Mouse (Mus musculus) midbrain, embryonic 10.5 days (tissue): Measurements from ENCODE around the gene Ube2o. TPM values are rescaled to one million over a fixed set of nuclear protein-coding genes. Genes with fewer than 3 reads are reported as not detected.

Experiments used
- DNase-seq: peaks from one replicate; pipeline ENCODE4 v3.0.0-alpha.2; 2017; ENCODE audit warnings: low spot score
- H3K27ac ChIP-seq: fragments of 300-500 bp; sonication (generic); replicated peaks from 2 replicates; pipeline ENCODE4 v1.5.1; 2016; ENCODE audit warnings: mild to moderate bottlenecking
- H3K27me3 ChIP-seq: fragments of 300-500 bp; sonication (generic); 2 replicates; pipeline ENCODE4 v1.6.1; 2016; ENCODE audit warnings: low read depth, mild to moderate bottlenecking; ENCODE audit not compliant: poor library complexity, severe bottlenecking
- H3K36me3 ChIP-seq: fragments of 300-500 bp; sonication (generic); 2 replicates; pipeline ENCODE4 v1.6.1; 2016; ENCODE audit warnings: mild to moderate bottlenecking, moderate library complexity
- H3K4me1 ChIP-seq: fragments of 300-500 bp; sonication (generic); 2 replicates; pipeline ENCODE4 v1.6.1; 2016
- H3K4me3 ChIP-seq: fragments of 300-500 bp; sonication (generic); 2 replicates; pipeline ENCODE4 v1.5.1; 2016; ENCODE audit warnings: mild to moderate bottlenecking, moderate library complexity
- H3K9me3 ChIP-seq: fragments of 300-500 bp; sonication (generic); replicated peaks from 2 replicates; pipeline ENCODE4 v1.6.1; 2016; ENCODE audit warnings: mild to moderate bottlenecking
- WGBS: fragments of 180-500 bp; shearing (Covaris S2); methylation state at CpG from one replicate; pipeline ENCODE4 v1.1.7; 2016; 5-methylcytosine and 5-hydroxymethylcytosine counted together
- polyA plus RNA-seq: library from polyadenylated mRNA; unstranded; fragments of >200 nt; fragmentation: Nextera tagmentation; extraction: Ambion mirVana; gene quantifications from 2 replicates; pipeline ENCODE4 v1.2.1, GENCODE M21; 2016

Ube2o gene
- polyA plus RNA-seq, 1 experiment from 2014 or later: 8.3 TPM

GRCm38 (mm10) chr11:116511301-116511868 lies 69.9 kb downstream of the Ube2o start:
- Histone ChIP-seq H3K9me3 (no peaks in the 10 kb centered on the region), H3K4me1 (peaks cover 8% of the 10 kb centered on the region), H3K4me3 (no peak overlapping the region), H3K27ac (no peak overlapping the region), H3K36me3 (no peaks in the 10 kb centered on the region), H3K27me3 (peaks cover 25% of the 10 kb centered on the region)
- 59% methylated on average over 7 of the region's 7 CpGs for WGBS
- DNase-seq: no peak

GRCm38 (mm10) chr11:116508689-116509088 lies 72.6 kb downstream of the Ube2o start:
- H3K4me1 ChIP-seq: no peaks in the 10 kb centered on the region
- DNase-seq: no peak
- H3K4me3 ChIP-seq: no peak overlapping the region
- H3K9me3 ChIP-seq: no peaks in the 10 kb centered on the region
- peaks cover 1% of the 10 kb centered on the region; the same call in 1 of the 2 replicates for H3K27me3 ChIP-seq
- H3K36me3 ChIP-seq: no peaks in the 10 kb centered on the region
- WGBS: 61% methylated on average over 2 of the region's 2 CpGs
- H3K27ac ChIP-seq: no peak overlapping the region

- 86% methylated on average over 17 of the region's 17 CpGs for WGBS
- H3K36me3 ChIP-seq: no peaks in the 10 kb centered on the region
- H3K27ac ChIP-seq: no peak overlapping the region
- no peaks in the 10 kb centered on the region for H3K27me3 ChIP-seq
- peaks cover under 1% of the 10 kb centered on the region; the same call in 1 of the 2 replicates for H3K4me1 ChIP-seq
- no peak for DNase-seq
- no peak overlapping the region for H3K4me3 ChIP-seq
- no peaks in the 10 kb centered on the region for H3K9me3 ChIP-seq
Measured at GRCm38 (mm10) chr11:116506151-116506875, 74.9 kb downstream of the Ube2o start.

GRCm38 (mm10) chr11:116505573-116505972 lies 75.7 kb downstream of the Ube2o start:
- no peak for DNase-seq
- H3K27me3 ChIP-seq: no peaks in the 10 kb centered on the region
- H3K36me3 ChIP-seq: no peaks in the 10 kb centered on the region
- H3K9me3 ChIP-seq: no peaks in the 10 kb centered on the region
- H3K4me3 ChIP-seq: no peak overlapping the region
- WGBS: 79% methylated on average over 5 of the region's 5 CpGs
- H3K27ac ChIP-seq: no peak overlapping the region
- H3K4me1 ChIP-seq: peaks cover 4% of the 10 kb centered on the region

- peaks cover 4% of the 10 kb centered on the region for H3K4me1 ChIP-seq
- H3K36me3 ChIP-seq: no peaks in the 10 kb centered on the region
Measured at GRCm38 (mm10) chr11:116504516-116504915, 76.7 kb downstream of the Ube2o start.

GRCm38 (mm10) chr11:116501005-116501746 lies 80.1 kb downstream of the Ube2o start:
- Histone ChIP-seq H3K9me3 (no peaks in the 10 kb centered on the region), H3K27ac (no peak overlapping the region), H3K4me3 (no peak overlapping the region), H3K36me3 (no peaks in the 10 kb centered on the region), H3K27me3 (no peaks in the 10 kb centered on the region), H3K4me1 (peaks cover 9% of the 10 kb centered on the region)
- no peak for DNase-seq
- 41% methylated on average over 7 of the region's 7 CpGs for WGBS

More at GRCm38 (mm10) chr11:116504516-116504915, 76.7 kb downstream of the Ube2o start:
- DNase-seq: no peak
- WGBS: 91% methylated on average over 17 of the region's 17 CpGs
- Histone ChIP-seq H3K9me3 (no peaks in the 10 kb centered on the region), H3K4me3 (no peak overlapping the region), H3K27ac (no peak overlapping the region), H3K27me3 (no peaks in the 10 kb centered on the region)

GRCm38 (mm10) chr11:116499018-116499417 lies 82.2 kb downstream of the Ube2o start:
- H3K9me3 ChIP-seq: no peaks in the 10 kb centered on the region
- no peak overlapping the region for H3K4me3 ChIP-seq
- H3K27ac ChIP-seq: no peak overlapping the region
- no peaks in the 10 kb centered on the region for H3K36me3 ChIP-seq
- H3K27me3 ChIP-seq: no peaks in the 10 kb centered on the region
- H3K4me1 ChIP-seq: peaks cover 21% of the 10 kb centered on the region
- no peak for DNase-seq
- 47% methylated on average over 6 of the region's 6 CpGs for whole genome bisulfite sequencing

GRCm38 (mm10) chr11:116498596-116498995 lies 82.7 kb downstream of the Ube2o start:
- Histone ChIP-seq H3K9me3 (no peaks in the 10 kb centered on the region), H3K27ac (no peak overlapping the region; the same call in 1 of the 2 replicates), H3K4me1 (peaks cover 25% of the 10 kb centered on the region), H3K36me3 (no peaks in the 10 kb centered on the region), H3K27me3 (no peaks in the 10 kb centered on the region), H3K4me3 (peak overlapping the region; percentile 33)
- no peak for DNase-seq
- WGBS: 21% methylated on average over 34 of the region's 34 CpGs

- H3K36me3 ChIP-seq: no peaks in the 10 kb centered on the region
- H3K27me3 ChIP-seq: no peaks in the 10 kb centered on the region
- 89% methylated on average over 4 of the region's 4 CpGs for WGBS
- no peak overlapping the region for H3K27ac ChIP-seq
- H3K4me3 ChIP-seq: no peak overlapping the region
- no peak for DNase-seq
- peaks cover 26% of the 10 kb centered on the region for H3K4me1 ChIP-seq
- no peaks in the 10 kb centered on the region for H3K9me3 ChIP-seq
Measured at GRCm38 (mm10) chr11:116497313-116497712, 83.9 kb downstream of the Ube2o start.

- peaks cover 29% of the 10 kb centered on the region for H3K4me1 ChIP-seq
- H3K36me3 ChIP-seq: no peaks in the 10 kb centered on the region
- H3K27me3 ChIP-seq: no peaks in the 10 kb centered on the region
- H3K27ac ChIP-seq: peak overlapping the region; percentile 76
- no peaks in the 10 kb centered on the region for H3K9me3 ChIP-seq
- H3K4me3 ChIP-seq: no peak overlapping the region
- DNase-seq: no peak
- WGBS: 70% methylated on average over 13 of the region's 13 CpGs
Measured at GRCm38 (mm10) chr11:116494474-116495174, 86.6 kb downstream of the Ube2o start.

GRCm38 (mm10) chr11:116493795-116494252 lies 87.4 kb downstream of the Ube2o start, which contains the start of gene Prpsap1:
Gene Prpsap1 (minus strand): TSS chr11:116494202.
- H3K36me3 ChIP-seq: no peaks in the 10 kb centered on the region
- 0 out of 2 replicates have a peak within 1 kb of the TSS, but pooled peaks have one; percentile 7 for H3K4me3 ChIP-seq
- H3K9me3 ChIP-seq: no peaks in the 10 kb centered on the region
- H3K27me3 ChIP-seq: no peaks in the 10 kb centered on the region
- WGBS: 23% methylated on average over 4 of the region's 4 CpGs
- DNase-seq: peak; percentile 77
- H3K4me1 ChIP-seq: peaks cover 37% of the 10 kb centered on the region
- peak within 1 kb of the TSS; percentile 76 for H3K27ac ChIP-seq

GRCm38 (mm10) chr11:116493191-116493590 lies 88.1 kb downstream of the Ube2o start:
- H3K4me3 ChIP-seq: no peak overlapping the region
- 87% methylated on average over 5 of the region's 5 CpGs for WGBS
- H3K27me3 ChIP-seq: no peaks in the 10 kb centered on the region
- H3K27ac ChIP-seq: no peak overlapping the region
- peaks cover 35% of the 10 kb centered on the region for H3K4me1 ChIP-seq
- peaks cover 6% of the 10 kb centered on the region; the same call in 1 of the 2 replicates for H3K9me3 ChIP-seq
- no peak for DNase-seq
- peaks cover 6% of the 10 kb centered on the region for H3K36me3 ChIP-seq
